26 mouse cellular contexts compared by ENCODE assay signal in genomic region chr12:71183736-71184135, GRCm38 (mm10).
"Had no signal": no experiment of that assay in that cellular context is flagged by ENCODE, and none has a peak within 500 bp of the region (broad histone marks: within the 10 kb centered on the region; RNA-seq: fewer than 3 reads in every experiment).

No protein-coding gene starts in this region.

- H3K27ac ChIP-seq: gastrocnemius, adult 2 months; heart, embryonic 10.5 days; hindbrain, embryonic 10.5 days; hindbrain, embryonic 12.5 days; hindbrain, embryonic 14.5 days; intestine, embryonic 15.5 days; layer of hippocampus, adult 2 months; left cerebral cortex, adult 2 months; limb, embryonic 13.5 days; limb, embryonic 15.5 days; liver, embryonic 13.5 days; liver, embryonic 15.5 days had no signal

- H3K9me3 ChIP-seq: heart, embryonic 10.5 days; heart, embryonic 12.5 days; hindbrain, embryonic 10.5 days; hindbrain, embryonic 12.5 days; intestine, embryonic 15.5 days; limb, embryonic 13.5 days; limb, embryonic 15.5 days; liver, embryonic 13.5 days; liver, embryonic 15.5 days had no signal

- H3K4me3 ChIP-seq: gastrocnemius, adult 2 months; heart, embryonic 10.5 days; heart, embryonic 12.5 days; hindbrain, embryonic 10.5 days; hindbrain, embryonic 12.5 days; intestine, embryonic 15.5 days; layer of hippocampus, adult 2 months; left cerebral cortex, adult 2 months; limb, embryonic 13.5 days; limb, embryonic 15.5 days; liver, embryonic 13.5 days; liver, embryonic 15.5 days had no signal

- H3K4me1 ChIP-seq: heart, embryonic 10.5 days; heart, embryonic 12.5 days; hindbrain, embryonic 10.5 days; hindbrain, embryonic 12.5 days; intestine, embryonic 15.5 days; limb, embryonic 13.5 days; limb, embryonic 15.5 days; liver, embryonic 13.5 days; liver, embryonic 15.5 days had no signal

- H3K27me3 ChIP-seq: heart, embryonic 12.5 days; hindbrain, embryonic 12.5 days; intestine, embryonic 15.5 days; limb, embryonic 13.5 days; limb, embryonic 15.5 days; liver, embryonic 13.5 days; liver, embryonic 15.5 days had no signal

- H3K9ac ChIP-seq: heart, embryonic 12.5 days; hindbrain, embryonic 12.5 days; hindbrain, embryonic 14.5 days; intestine, embryonic 15.5 days; limb, embryonic 13.5 days; limb, embryonic 15.5 days; liver, embryonic 13.5 days; liver, embryonic 15.5 days had no signal

- DNase-seq: gastrocnemius, adult 2 months; gastrocnemius, postnatal 10 days; gastrocnemius, postnatal 25 days; heart, adult 18-20 months; heart, postnatal 10 days; heart, postnatal 4 days; kidney, adult 18-20 months; kidney, adult 8-10 months; kidney, postnatal 10 days; kidney, postnatal 25 days; kidney, postnatal 4 days; liver, embryonic 13.5 days had no signal

- ATAC-seq: hindbrain, embryonic 16.5 days; inflammation-experienced regulatory T-cells, adult 6 months; intestine, embryonic 15.5 days; intestine, postnatal 0 days had no signal

- H3K4me2 ChIP-seq: heart, embryonic 12.5 days; hindbrain, embryonic 12.5 days; hindbrain, embryonic 14.5 days; intestine, embryonic 15.5 days; limb, embryonic 13.5 days; limb, embryonic 15.5 days; liver, embryonic 13.5 days; liver, embryonic 15.5 days had no signal
